Mouse (Mus musculus) neural tube, embryonic 13.5 days (tissue): Measurements from ENCODE around the gene Slc39a13. TPM values are rescaled to one million over a fixed set of nuclear protein-coding genes. Genes with fewer than 3 reads are reported as not detected.
"Not testable (repeated sequence)": the region's sequence is repeated elsewhere in the genome, so short reads cannot be mapped to it uniquely, and the experiment has no call there.

Experiments
- ATAC-seq: fragments of 200-750 bp; cut with Nextera tagmentation; 2 replicates; pipeline ENCODE4 v1.8.0; 2017; ENCODE audit warnings: low read depth, mild to moderate bottlenecking, moderate TSS enrichment, moderate library complexity
- H3K27ac ChIP-seq: fragments of 300-500 bp; sonication (generic); replicated peaks from 2 replicates; pipeline ENCODE4 v1.5.1; 2015; ENCODE audit warnings: moderate library complexity, mild to moderate bottlenecking, inconsistent platforms
- H3K27me3 ChIP-seq: fragments of 300-500 bp; sonication (generic); 2 replicates; pipeline ENCODE4 v1.6.1; 2015; ENCODE audit warnings: mild to moderate bottlenecking, inconsistent platforms
- H3K36me3 ChIP-seq: fragments of 300-500 bp; sonication (generic); 2 replicates; pipeline ENCODE4 v1.6.1; 2015; ENCODE audit warnings: mild to moderate bottlenecking, inconsistent platforms
- H3K4me1 ChIP-seq: fragments of 300-500 bp; sonication (generic); replicated peaks from 2 replicates; pipeline ENCODE4 v1.6.1; 2015; ENCODE audit warnings: inconsistent platforms
- H3K4me2 ChIP-seq: fragments of 300-500 bp; sonication (generic); 2 replicates; pipeline ENCODE4 v1.6.1; 2015; ENCODE audit warnings: inconsistent platforms, mild to moderate bottlenecking, moderate library complexity
- H3K4me3 ChIP-seq: fragments of 300-500 bp; sonication (generic); 2 replicates; pipeline ENCODE4 v1.5.1; 2015; ENCODE audit warnings: mild to moderate bottlenecking, inconsistent platforms
- H3K9ac ChIP-seq: fragments of 300-500 bp; sonication (generic); 2 replicates; pipeline ENCODE4 v1.6.1; 2015; ENCODE audit warnings: moderate library complexity, mild to moderate bottlenecking, inconsistent platforms
- H3K9me3 ChIP-seq: fragments of 300-500 bp; sonication (generic); 2 replicates; pipeline ENCODE4 v1.6.1; 2016; ENCODE audit warnings: inconsistent platforms
- WGBS: fragments of 180-500 bp; shearing (Covaris S2); methylation state at CpG from one replicate; pipeline ENCODE4 v1.1.7; 2015; 5-methylcytosine and 5-hydroxymethylcytosine counted together
- polyA plus RNA-seq: library from polyadenylated mRNA; unstranded; fragments of >200 nt; fragmentation: Nextera tagmentation; extraction: Ambion mirVana; gene quantifications from 2 replicates; pipeline ENCODE4 v1.2.1, GENCODE M21; 2015

The Slc39a13 gene
- polyA plus RNA-seq, 1 experiment from 2014 or later: 31.1 TPM

DNA sequence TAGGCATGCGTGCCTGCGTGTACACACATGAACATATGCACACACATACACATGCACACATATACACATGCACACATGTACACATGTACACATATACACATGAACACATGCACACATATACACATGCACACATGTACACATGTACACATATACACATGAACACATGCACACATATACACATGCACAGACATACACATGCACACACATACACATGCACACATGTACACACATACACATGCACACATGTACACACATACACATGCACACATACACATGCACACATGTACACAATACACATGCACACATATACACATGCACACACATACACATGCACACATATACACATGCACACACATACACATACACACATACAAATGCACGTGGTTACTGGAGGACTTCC lies 41.6 kb upstream of the Slc39a13 start:
- not testable (repeated sequence) for H3K4me3 ChIP-seq, ATAC-seq, H3K9me3 ChIP-seq, H3K9ac ChIP-seq, H3K4me2 ChIP-seq, H3K4me1 ChIP-seq, H3K27ac ChIP-seq, H3K36me3 ChIP-seq, H3K27me3 ChIP-seq
- 98% methylated on average over 3 of the region's 3 CpGs for WGBS

DNA sequence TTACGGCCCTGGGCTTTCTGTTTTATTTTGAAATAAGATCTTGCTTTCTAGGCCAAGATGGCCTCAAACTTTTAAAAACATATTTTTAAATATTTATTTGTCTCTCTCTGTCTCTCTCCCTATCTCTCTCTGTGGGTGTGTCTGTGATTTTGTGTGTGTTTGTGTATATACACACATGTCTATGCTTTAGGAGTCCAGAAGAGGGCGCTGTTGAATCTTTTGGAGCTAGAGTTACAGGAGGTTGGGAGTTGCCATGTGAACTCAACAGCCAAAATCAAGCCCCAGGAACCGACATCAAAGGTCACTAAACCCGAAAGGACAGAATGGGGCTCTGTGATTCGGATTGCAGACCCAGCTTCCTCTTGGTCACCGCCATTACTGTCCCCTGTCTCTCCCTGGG lies 40.2 kb upstream of the Slc39a13 start:
- H3K4me3 ChIP-seq: no peak overlapping the region
- H3K36me3 ChIP-seq: no peaks in the 10 kb centered on the region
- no peaks in the 10 kb centered on the region for H3K9me3 ChIP-seq
- no peak overlapping the region for H3K27ac ChIP-seq
- H3K4me1 ChIP-seq: peaks cover 6% of the 10 kb centered on the region
- WGBS: 75% methylated on average over 6 of the region's 6 CpGs
- ATAC-seq: no peak
- no peak overlapping the region for H3K9ac ChIP-seq
- no peak overlapping the region for H3K4me2 ChIP-seq
- H3K27me3 ChIP-seq: no peaks in the 10 kb centered on the region; the same call in 1 of the 2 replicates

DNA sequence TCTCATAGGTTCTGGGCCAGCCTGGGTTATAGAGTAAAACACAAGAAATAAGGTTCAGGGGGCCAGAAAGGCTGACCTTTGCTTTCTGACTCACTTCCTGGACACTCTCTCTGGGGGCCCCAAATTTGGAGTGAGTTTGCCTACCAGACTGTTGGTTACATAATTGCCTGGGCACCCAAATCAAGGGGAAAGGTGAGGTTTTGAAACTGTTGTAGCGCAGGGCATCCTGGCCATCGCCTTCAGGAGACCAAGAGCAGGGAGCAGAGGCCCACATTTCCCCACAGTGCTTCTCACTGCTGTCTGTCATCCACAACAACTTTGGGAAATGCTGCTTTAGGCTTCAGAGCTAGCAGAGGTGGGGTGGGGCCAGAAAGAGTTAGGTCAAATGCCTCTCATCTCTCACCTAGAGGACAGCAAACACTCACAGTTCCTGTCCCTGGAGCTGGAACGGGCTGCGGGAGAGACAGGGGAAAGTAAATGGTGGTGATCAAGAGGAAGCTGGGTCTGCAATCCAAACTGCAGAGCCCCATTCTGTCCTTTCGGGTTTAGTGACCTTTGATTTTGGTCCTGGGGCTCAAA lies 39.7 kb upstream of the Slc39a13 start:
- no peaks in the 10 kb centered on the region for H3K36me3 ChIP-seq
- 89% methylated on average over 5 of the region's 5 CpGs for WGBS
- ATAC-seq: no peak

GRCm38 (mm10) chr2:91109241-91109640 lies 39.0 kb upstream of the Slc39a13 start:
- no peak overlapping the region for H3K4me3 ChIP-seq
- H3K27me3 ChIP-seq: no peaks in the 10 kb centered on the region
- H3K27ac ChIP-seq: no peak overlapping the region
- no peak for ATAC-seq
- 92% methylated on average over 5 of the region's 5 CpGs for WGBS
- H3K4me2 ChIP-seq: no peak overlapping the region
- no peak overlapping the region for H3K9ac ChIP-seq
- no peaks in the 10 kb centered on the region for H3K36me3 ChIP-seq
- no peaks in the 10 kb centered on the region for H3K9me3 ChIP-seq
- no peaks in the 10 kb centered on the region for H3K4me1 ChIP-seq

More for the DNA sequence above, 39.7 kb upstream of the Slc39a13 start:
- no peaks in the 10 kb centered on the region for H3K27me3 ChIP-seq
- H3K9me3 ChIP-seq: no peaks in the 10 kb centered on the region
- H3K9ac ChIP-seq: no peak overlapping the region
- no peak overlapping the region for H3K27ac ChIP-seq
- 0 out of 2 replicates have a peak, but pooled peaks cover under 1% of the 10 kb centered on the region for H3K4me1 ChIP-seq
- H3K4me2 ChIP-seq: no peak overlapping the region
- H3K4me3 ChIP-seq: no peak overlapping the region

- Histone ChIP-seq H3K9ac (no peak overlapping the region), H3K4me1 (no peaks in the 10 kb centered on the region), H3K4me3 (no peak overlapping the region), H3K27me3 (no peaks in the 10 kb centered on the region), H3K36me3 (no peaks in the 10 kb centered on the region), H3K9me3 (no peaks in the 10 kb centered on the region), H3K4me2 (no peak overlapping the region), H3K27ac (no peak overlapping the region)
- WGBS: 92% methylated on average over 3 of the region's 3 CpGs
- no peak for ATAC-seq
Measured at GRCm38 (mm10) chr2:91108156-91108555, 37.9 kb upstream of the Slc39a13 start.

- ATAC-seq: peak; percentile 84
- H3K4me2 ChIP-seq: no peak overlapping the region
- H3K27ac ChIP-seq: no peak overlapping the region
- H3K27me3 ChIP-seq: no peaks in the 10 kb centered on the region
- H3K4me1 ChIP-seq: no peaks in the 10 kb centered on the region
- H3K9me3 ChIP-seq: no peaks in the 10 kb centered on the region
- H3K9ac ChIP-seq: no peak overlapping the region
- WGBS: 12% methylated on average over 7 of the region's 7 CpGs
- no peak overlapping the region for H3K4me3 ChIP-seq
- H3K36me3 ChIP-seq: no peaks in the 10 kb centered on the region
Measured at GRCm38 (mm10) chr2:91101124-91101740, 31.0 kb upstream of the Slc39a13 start.

GRCm38 (mm10) chr2:91098156-91098555 lies 27.9 kb upstream of the Slc39a13 start:
- no peak overlapping the region for H3K27ac ChIP-seq
- no peak for ATAC-seq
- H3K4me1 ChIP-seq: no peaks in the 10 kb centered on the region
- no peaks in the 10 kb centered on the region for H3K36me3 ChIP-seq
- H3K4me2 ChIP-seq: no peak overlapping the region
- 95% methylated on average over 2 of the region's 2 CpGs for WGBS
- H3K27me3 ChIP-seq: no peaks in the 10 kb centered on the region
- H3K9ac ChIP-seq: no peak overlapping the region
- H3K9me3 ChIP-seq: no peaks in the 10 kb centered on the region
- no peak overlapping the region for H3K4me3 ChIP-seq

DNA sequence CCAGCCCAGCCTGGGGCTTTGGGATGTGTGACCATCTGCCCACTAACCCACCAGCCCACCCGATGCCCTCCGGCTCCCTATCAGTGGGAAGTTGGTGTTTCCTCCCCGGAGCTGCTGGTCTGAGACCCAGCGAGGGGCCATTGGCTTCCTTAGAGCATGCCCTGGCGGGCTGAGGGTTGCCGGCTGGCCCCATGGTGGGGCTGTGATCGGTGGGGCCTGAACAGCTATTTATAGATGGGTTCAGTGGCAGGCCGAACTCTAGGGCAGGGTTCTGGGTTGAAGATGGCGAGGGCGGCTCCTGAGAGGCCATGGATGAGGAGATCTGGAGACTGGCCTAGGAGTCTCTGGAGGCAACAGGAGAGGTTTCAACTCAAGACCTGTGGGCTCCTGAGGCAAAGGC lies 26.8 kb upstream of the Slc39a13 start:
- whole genome bisulfite sequencing: 85% methylated on average over 10 of the region's 10 CpGs
- no peak overlapping the region; the same call in 1 of the 2 replicates for H3K4me3 ChIP-seq
- ATAC-seq: no peak
- no peaks in the 10 kb centered on the region for H3K27me3 ChIP-seq
- no peaks in the 10 kb centered on the region for H3K36me3 ChIP-seq
- H3K4me1 ChIP-seq: no peaks in the 10 kb centered on the region
- no peak overlapping the region for H3K9ac ChIP-seq
- H3K9me3 ChIP-seq: no peaks in the 10 kb centered on the region
- no peak overlapping the region for H3K27ac ChIP-seq
- H3K4me2 ChIP-seq: no peak overlapping the region

DNA sequence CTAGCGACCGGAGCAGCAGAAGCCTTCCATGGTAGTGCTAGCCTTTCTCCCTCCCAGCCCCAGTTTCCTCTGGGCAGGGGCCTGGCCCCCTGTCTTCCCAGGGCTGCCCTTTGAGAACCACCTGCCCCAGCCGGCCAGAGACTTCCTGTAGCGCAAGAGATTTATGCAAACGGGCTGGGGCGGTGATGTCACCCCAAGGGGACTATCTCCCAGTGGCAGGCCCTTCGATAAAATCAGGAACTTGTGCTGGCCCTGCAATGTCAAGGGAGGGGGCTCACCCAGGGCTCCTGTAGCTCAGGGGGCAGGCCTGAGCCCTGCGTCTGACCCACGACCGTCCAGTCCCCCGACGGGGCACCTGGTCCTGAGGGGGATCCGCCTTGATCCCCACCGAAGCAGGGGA lies 26.3 kb upstream of the Slc39a13 start:
- WGBS: 72% methylated on average over 14 of the region's 14 CpGs
- Histone ChIP-seq H3K4me2 (no peak overlapping the region), H3K27ac (no peak overlapping the region), H3K4me1 (no peaks in the 10 kb centered on the region), H3K9me3 (no peaks in the 10 kb centered on the region), H3K36me3 (no peaks in the 10 kb centered on the region), H3K27me3 (no peaks in the 10 kb centered on the region), H3K9ac (no peak overlapping the region), H3K4me3 (no peak overlapping the region)
- no peak for ATAC-seq

GRCm38 (mm10) chr2:91090827-91091226 lies 20.6 kb upstream of the Slc39a13 start:
- H3K4me1 ChIP-seq: no peaks in the 10 kb centered on the region
- ATAC-seq: no peak
- no peaks in the 10 kb centered on the region for H3K9me3 ChIP-seq
- H3K4me3 ChIP-seq: no peak overlapping the region
- WGBS: 78% methylated on average over 6 of the region's 6 CpGs
- no peaks in the 10 kb centered on the region for H3K27me3 ChIP-seq
- H3K9ac ChIP-seq: no peak overlapping the region
- no peak overlapping the region for H3K4me2 ChIP-seq
- H3K27ac ChIP-seq: no peak overlapping the region
- no peaks in the 10 kb centered on the region for H3K36me3 ChIP-seq

DNA sequence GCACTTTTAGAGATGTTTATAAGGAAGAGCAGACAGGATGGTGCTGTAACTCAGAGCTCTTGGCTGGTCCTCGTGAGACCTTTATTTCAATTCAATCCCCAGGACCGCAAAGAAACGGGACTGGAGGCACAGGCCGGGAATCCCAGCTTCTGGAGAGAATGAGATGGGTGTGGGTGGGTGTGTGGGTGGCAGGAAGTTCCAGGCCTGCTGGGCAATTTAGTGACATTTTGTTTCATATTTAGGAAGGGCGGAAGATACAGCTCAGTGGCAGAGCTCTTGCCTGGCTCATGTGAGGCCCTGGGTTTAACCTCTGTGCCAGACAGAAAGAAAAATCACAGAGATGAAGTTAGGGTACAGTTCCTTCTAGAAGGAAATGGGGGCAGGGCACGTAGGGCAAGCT lies 20.0 kb upstream of the Slc39a13 start:
- Histone ChIP-seq H3K36me3 (no peaks in the 10 kb centered on the region), H3K4me3 (no peak overlapping the region), H3K9me3 (no peaks in the 10 kb centered on the region), H3K4me1 (no peaks in the 10 kb centered on the region), H3K27ac (no peak overlapping the region), H3K27me3 (no peaks in the 10 kb centered on the region), H3K4me2 (no peak overlapping the region), H3K9ac (no peak overlapping the region)
- 80% methylated on average over 6 of the region's 6 CpGs for WGBS
- no peak for ATAC-seq

GRCm38 (mm10) chr2:91088987-91089386 lies 18.8 kb upstream of the Slc39a13 start:
- Histone ChIP-seq H3K4me2 (no peak overlapping the region), H3K9ac (no peak overlapping the region), H3K36me3 (no peaks in the 10 kb centered on the region), H3K27me3 (no peaks in the 10 kb centered on the region), H3K4me3 (no peak overlapping the region), H3K4me1 (no peaks in the 10 kb centered on the region), H3K27ac (no peak overlapping the region), H3K9me3 (no peaks in the 10 kb centered on the region)
- WGBS: 80% methylated on average over 9 of the region's 9 CpGs
- ATAC-seq: no peak

GRCm38 (mm10) chr2:91087453-91087852 lies 17.2 kb upstream of the Slc39a13 start:
- Histone ChIP-seq H3K27me3 (no peaks in the 10 kb centered on the region), H3K36me3 (no peaks in the 10 kb centered on the region), H3K4me2 (no peak overlapping the region), H3K9ac (no peak overlapping the region), H3K27ac (no peak overlapping the region), H3K4me3 (no peak overlapping the region), H3K9me3 (no peaks in the 10 kb centered on the region), H3K4me1 (no peaks in the 10 kb centered on the region)
- ATAC-seq: no peak
- 86% methylated on average over 9 of the region's 9 CpGs for WGBS
